Mouse (Mus musculus) stomach, embryonic 14.5 days (tissue): ENCODE measurements around the gene Ninl. TPM values are rescaled to one million over a fixed set of nuclear protein-coding genes. Genes with fewer than 3 reads are reported as not detected.
"Not testable (repeated sequence)": the region's sequence is repeated elsewhere in the genome, so short reads cannot be mapped to it uniquely, and the experiment has no call there.

ENCODE experiments used
- ATAC-seq: fragments of 200-750 bp; cut with Nextera tagmentation; 2 replicates; pipeline ENCODE4 v1.8.0; 2017; ENCODE audit warnings: low read depth, moderate TSS enrichment; ENCODE audit not compliant: insufficient number of reproducible peaks, insufficient read depth, low FRiP score
- H3K27ac ChIP-seq: fragments of 300-500 bp; sonication (generic); 2 replicates; pipeline ENCODE4 v1.5.1; 2014; ENCODE audit warnings: mild to moderate bottlenecking, low read length, moderate library complexity, mixed read lengths
- H3K27me3 ChIP-seq: fragments of 300-500 bp; sonication (generic); 2 replicates; pipeline ENCODE4 v1.6.1; 2014; ENCODE audit warnings: low read length, control low read depth, mixed read lengths; ENCODE audit not compliant: control insufficient read depth, insufficient read depth
- H3K36me3 ChIP-seq: fragments of 300-500 bp; sonication (generic); 2 replicates; pipeline ENCODE4 v1.6.1; 2014; ENCODE audit warnings: mild to moderate bottlenecking, control low read depth, low read length, moderate library complexity, mixed read lengths; ENCODE audit not compliant: control insufficient read depth, insufficient read depth
- H3K4me1 ChIP-seq: fragments of 300-500 bp; sonication (generic); 2 replicates; pipeline ENCODE4 v1.6.1; 2014; ENCODE audit warnings: low read length, control low read depth, mixed read lengths; ENCODE audit not compliant: control insufficient read depth, insufficient read depth
- H3K4me2 ChIP-seq: fragments of 300-500 bp; sonication (generic); replicated peaks from 2 replicates; pipeline ENCODE4 v1.6.1; 2014; ENCODE audit warnings: low read depth, low read length, control low read depth
- H3K4me3 ChIP-seq: fragments of 300-500 bp; sonication (generic); 2 replicates; pipeline ENCODE4 v1.5.1; 2014; ENCODE audit warnings: low read depth, low read length, control low read depth
- H3K9ac ChIP-seq: fragments of 300-500 bp; sonication (generic); replicated peaks from 2 replicates; pipeline ENCODE4 v1.6.1; 2014; ENCODE audit warnings: low read depth, mild to moderate bottlenecking, control low read depth, low read length, moderate library complexity, mixed read lengths
- H3K9me3 ChIP-seq: fragments of 300-500 bp; sonication (generic); 2 replicates; pipeline ENCODE4 v1.6.1; 2016; ENCODE audit warnings: low read depth, low read length, control low read depth; ENCODE audit not compliant: control insufficient read depth
- WGBS: fragments of 180-500 bp; shearing (Covaris S2); extraction: QIAGEN DNeasy Blood & Tissue Kit; methylation state at CpG from one replicate; pipeline ENCODE4 v1.1.7; 2014; 5-methylcytosine and 5-hydroxymethylcytosine counted together
- polyA plus RNA-seq: library from polyadenylated mRNA; unstranded; fragments of >200 nt; fragmentation: Nextera tagmentation; extraction: Ambion mirVana; gene quantifications from 2 replicates; pipeline ENCODE4 v1.2.1, GENCODE M21; 2014

Gene Ninl
- polyA plus RNA-seq, 1 experiment from 2014 or later, result 14.0 TPM

DNA sequence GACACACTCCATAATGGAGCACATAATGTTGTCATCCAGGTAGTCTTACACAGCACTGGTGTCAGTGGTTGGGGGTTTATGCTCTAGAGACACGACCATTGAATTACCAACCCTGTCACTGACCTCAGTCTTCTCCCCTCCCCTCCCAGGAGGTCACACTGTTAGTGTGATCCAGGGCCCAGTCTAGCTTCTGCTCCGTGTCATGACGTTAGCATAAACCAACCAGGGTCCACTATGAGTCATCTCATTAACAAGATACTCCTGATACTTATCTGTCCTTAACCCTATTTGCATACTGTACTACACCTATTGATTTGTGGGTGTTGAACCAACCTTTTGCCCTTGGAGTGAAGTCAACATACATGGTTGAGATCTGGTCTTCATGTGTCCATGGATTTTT, 120.5 kb downstream of the Ninl start:
- H3K9ac ChIP-seq, result no peak overlapping the region
- no peaks in the 10 kb centered on the region for H3K4me1 ChIP-seq
- no peak overlapping the region for H3K4me2 ChIP-seq
- ATAC-seq, result no peak
- H3K36me3 ChIP-seq, result peaks cover 7% of the 10 kb centered on the region
- WGBS, result 91% methylated on average over 3 of the region's 3 CpGs
- H3K9me3 ChIP-seq, result no peaks in the 10 kb centered on the region
- no peaks in the 10 kb centered on the region for H3K27me3 ChIP-seq
- no peak overlapping the region for H3K4me3 ChIP-seq
- H3K27ac ChIP-seq, result no peak overlapping the region

DNA sequence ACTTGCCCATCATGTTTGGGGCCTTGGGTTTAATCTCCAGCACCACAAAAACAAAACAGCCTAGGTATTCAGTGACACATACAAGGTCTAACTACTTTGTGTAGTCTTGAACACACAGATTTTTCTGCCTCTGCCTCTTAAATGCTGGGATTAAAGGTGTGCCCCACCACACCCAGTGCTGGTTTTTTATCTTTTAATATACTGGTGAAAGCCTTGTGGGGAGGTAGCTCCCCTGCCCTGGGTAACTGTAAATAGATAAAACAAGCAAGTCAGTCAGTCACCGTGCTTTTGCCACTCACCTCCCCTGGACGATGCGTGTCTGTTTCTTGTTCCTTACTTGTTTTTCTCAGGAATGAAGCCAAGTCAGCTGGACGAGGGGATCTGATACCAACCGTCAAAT, 123.4 kb downstream of the Ninl start:
- no peaks in the 10 kb centered on the region for H3K4me1 ChIP-seq
- WGBS, result 87% methylated on average over 5 of the region's 5 CpGs

DNA sequence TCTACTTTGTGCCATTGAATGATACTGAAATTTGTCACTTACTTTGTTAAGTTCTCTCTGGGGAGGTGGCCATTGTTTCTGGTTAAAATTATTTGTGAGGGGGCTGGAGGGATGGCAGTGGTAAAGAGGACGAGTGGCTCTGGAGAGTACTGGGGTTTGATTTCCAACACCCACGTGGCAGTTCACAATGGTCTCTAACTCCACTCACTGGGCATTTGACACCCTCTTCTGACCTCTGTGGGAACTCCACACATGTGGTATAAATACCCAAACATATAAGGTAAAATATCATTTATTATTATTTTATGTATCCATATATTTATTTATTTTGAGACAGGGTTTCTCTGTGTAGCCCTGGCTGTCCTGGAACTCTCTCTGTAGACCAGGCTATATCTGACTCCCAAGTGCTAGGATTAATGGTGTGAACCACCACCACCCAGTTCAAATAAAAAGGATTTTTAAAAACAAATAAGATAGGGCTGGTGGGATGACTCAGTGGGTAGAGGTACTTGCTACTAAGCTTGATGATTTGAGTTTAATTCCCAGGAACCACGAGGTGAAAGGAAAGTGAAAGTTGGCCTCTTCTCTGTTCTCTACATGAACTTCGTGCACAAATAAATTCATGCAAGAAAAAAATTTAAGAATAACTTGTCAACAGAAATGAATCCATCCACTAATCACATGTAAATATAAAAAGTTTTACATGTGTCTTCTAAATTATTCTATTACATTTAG, 124.2 kb downstream of the Ninl start:
- no peaks in the 10 kb centered on the region for H3K4me1 ChIP-seq
- ATAC-seq, result no peak
- H3K4me3 ChIP-seq, result no peak overlapping the region
- H3K27ac ChIP-seq, result no peak overlapping the region
- H3K9ac ChIP-seq, result no peak overlapping the region
- peaks cover 5% of the 10 kb centered on the region; the same call in 1 of the 2 replicates for H3K36me3 ChIP-seq
- no peaks in the 10 kb centered on the region for H3K9me3 ChIP-seq
- WGBS, result 78% methylated on average over 4 of the region's 4 CpGs
- H3K27me3 ChIP-seq, result no peaks in the 10 kb centered on the region
- H3K4me2 ChIP-seq, result no peak overlapping the region

More for the DNA sequence above, 123.4 kb downstream of the Ninl start:
- Histone ChIP-seq H3K9ac (no peak overlapping the region), H3K4me2 (no peak overlapping the region), H3K9me3 (no peaks in the 10 kb centered on the region), H3K27me3 (no peaks in the 10 kb centered on the region), H3K36me3 (peaks cover 5% of the 10 kb centered on the region; the same call in 1 of the 2 replicates), H3K4me3 (no peak overlapping the region), H3K27ac (no peak overlapping the region)
- ATAC-seq, result no peak

- Histone ChIP-seq H3K27me3 (no peaks in the 10 kb centered on the region), H3K4me2 (peak overlapping the region; percentile 70), H3K36me3 (no peaks in the 10 kb centered on the region; the same call in 1 of the 2 replicates), H3K4me3 (peak overlapping the region; percentile 63), H3K27ac (no peak overlapping the region), H3K4me1 (no peaks in the 10 kb centered on the region), H3K9ac (peak overlapping the region; percentile 65; the same call in 1 of the 2 replicates), H3K9me3 (no peaks in the 10 kb centered on the region)
- ATAC-seq, result no peak
- 27% methylated on average over 7 of the region's 10 CpGs for WGBS
Measured at GRCm38 (mm10) chr2:150910295-150910881, 128.8 kb downstream of the Ninl start.

- H3K27me3 ChIP-seq, result no peaks in the 10 kb centered on the region
- H3K4me1 ChIP-seq, result no peaks in the 10 kb centered on the region
- peak overlapping the region; percentile 70 for H3K4me2 ChIP-seq
- no peaks in the 10 kb centered on the region for H3K36me3 ChIP-seq
- H3K9me3 ChIP-seq, result no peaks in the 10 kb centered on the region
- peak; percentile 94 for ATAC-seq
- H3K27ac ChIP-seq, result peak overlapping the region; percentile 76
- peak overlapping the region; percentile 65 for H3K9ac ChIP-seq
- peak overlapping the region; percentile 63 for H3K4me3 ChIP-seq
- under 1% methylated on average over 35 of the region's 35 CpGs for WGBS
Measured at GRCm38 (mm10) chr2:150909429-150910039, 129.6 kb downstream of the Ninl start.

- H3K4me3 ChIP-seq, result peak overlapping the region; percentile 63
- H3K9ac ChIP-seq, H3K27ac ChIP-seq, H3K4me1 ChIP-seq, ATAC-seq, H3K27me3 ChIP-seq, H3K9me3 ChIP-seq, H3K36me3 ChIP-seq: not testable (repeated sequence)
- WGBS, result 48% methylated on average over 6 of the region's 6 CpGs
- H3K4me2 ChIP-seq, result peak overlapping the region; percentile 70
Measured at GRCm38 (mm10) chr2:150908881-150909280, 130.3 kb downstream of the Ninl start.

DNA sequence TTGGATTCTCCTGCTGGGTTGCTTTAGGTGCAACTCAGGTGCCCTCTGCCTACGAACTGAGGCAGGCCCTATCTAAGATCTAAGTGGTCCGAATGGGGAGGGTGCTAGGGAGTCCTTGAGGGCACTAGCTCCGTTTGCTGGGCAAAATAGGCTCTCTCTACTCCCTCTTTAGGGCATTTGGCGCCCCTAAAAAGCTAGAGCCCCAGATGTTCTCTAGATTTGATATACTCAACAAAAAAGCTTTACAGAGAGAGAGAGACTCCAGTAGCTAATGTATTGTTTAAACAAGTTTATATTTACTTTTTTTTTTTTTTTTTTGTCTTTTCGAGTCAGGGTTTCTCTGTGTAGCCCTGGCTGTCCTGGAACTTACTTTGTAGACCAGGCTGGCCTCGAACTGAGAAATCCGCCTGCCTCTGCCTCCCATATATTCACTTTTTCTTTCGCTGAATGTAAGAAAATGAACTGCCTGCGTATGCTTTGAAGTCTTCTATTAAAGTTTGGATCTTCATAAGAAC, 134.2 kb downstream of the Ninl start, which contains the start of gene Gins1:
Gene Gins1 (plus strand): TSS at position 465 of the 515 bp plus-strand sequence.
- Histone ChIP-seq H3K27me3 (no peaks in the 10 kb centered on the region), H3K4me2 (peak within 1 kb of the TSS; percentile 89)
- WGBS, result 37% methylated on average over 9 of the region's 9 CpGs

GRCm38 (mm10) chr2:150904272-150904935, 134.8 kb downstream of the Ninl start, which contains the start of gene Abhd12:
Gene Abhd12, minus strand, starts transcription at chr2:150904741.
- peak; percentile 97 for ATAC-seq
- H3K4me1 ChIP-seq, result 0 out of 2 replicates have a peak, but pooled peaks cover 13% of the 10 kb centered on the region
- no peaks in the 10 kb centered on the region for H3K27me3 ChIP-seq
- peak within 1 kb of the TSS; percentile 69 for H3K27ac ChIP-seq
- under 1% methylated on average over 66 of the region's 72 CpGs for WGBS
- no peaks in the 10 kb centered on the region for H3K9me3 ChIP-seq
- peak within 1 kb of the TSS; percentile 89 for H3K4me2 ChIP-seq
- no peaks in the 10 kb centered on the region for H3K36me3 ChIP-seq
- peak within 1 kb of the TSS; percentile 79 for H3K4me3 ChIP-seq
- peak within 1 kb of the TSS; percentile 82 for H3K9ac ChIP-seq

More for the DNA sequence above, 134.2 kb downstream of the Ninl start, which contains the start of gene Gins1:
- no peaks in the 10 kb centered on the region for H3K36me3 ChIP-seq
- H3K9me3 ChIP-seq, result no peaks in the 10 kb centered on the region
- H3K4me3 ChIP-seq, result peak within 1 kb of the TSS; percentile 79
- no peak; the same call in 1 of the 2 replicates for ATAC-seq
- H3K4me1 ChIP-seq, result 0 out of 2 replicates have a peak, but pooled peaks cover 13% of the 10 kb centered on the region
- peak within 1 kb of the TSS; percentile 82 for H3K9ac ChIP-seq
- peak within 1 kb of the TSS; percentile 69 for H3K27ac ChIP-seq
